Mouse (Mus musculus): ENCODE measurements around the gene Il10ra. TPM values are rescaled to one million over a fixed set of nuclear protein-coding genes. Genes with fewer than 3 reads are reported as not detected.

The Il10ra gene
- 0.32 and 0.50 TPM in 2 replicates for polyA plus RNA-seq (2015; fragmentation: Nextera tagmentation; extraction: Ambion mirVana)

DNA sequence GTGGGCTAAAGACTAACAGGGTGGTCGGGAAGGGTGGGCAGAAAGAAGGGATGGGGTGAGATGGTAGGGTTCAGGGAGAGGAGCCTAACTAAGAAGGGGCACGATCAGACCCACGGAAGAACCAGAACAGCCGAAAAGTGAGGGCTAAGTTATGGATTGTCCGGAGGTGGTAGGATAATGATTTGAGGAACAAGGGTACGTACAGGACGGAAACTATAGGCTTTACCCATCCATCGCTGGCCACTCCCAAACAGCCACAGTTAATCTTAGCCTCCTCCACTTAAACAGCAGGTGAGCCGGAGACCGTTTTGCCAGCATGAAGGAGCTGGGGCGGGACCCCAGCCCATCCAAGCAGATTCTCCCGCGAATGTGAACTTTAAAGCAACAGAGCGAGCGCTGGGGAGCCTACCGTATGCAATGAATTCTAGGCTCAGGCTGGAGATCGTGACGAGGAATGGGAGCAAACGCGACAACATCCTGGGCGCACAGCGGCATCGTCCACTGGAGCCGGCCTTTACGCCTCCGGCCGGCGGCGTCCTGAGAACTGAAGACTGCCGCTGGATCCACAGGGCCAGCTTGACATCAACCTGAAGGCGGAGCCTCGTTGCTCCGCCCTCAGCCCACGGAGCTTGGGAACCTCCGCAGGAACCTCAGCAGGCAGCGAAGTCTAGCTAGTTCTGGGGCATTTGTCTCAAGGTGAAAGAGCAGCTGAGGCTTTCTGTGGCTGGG is at the start of gene Il10ra:
Gene Il10ra (minus strand): TSS at position 553 of the 729 bp plus-strand sequence.
- no peak for ATAC-seq

DNA sequence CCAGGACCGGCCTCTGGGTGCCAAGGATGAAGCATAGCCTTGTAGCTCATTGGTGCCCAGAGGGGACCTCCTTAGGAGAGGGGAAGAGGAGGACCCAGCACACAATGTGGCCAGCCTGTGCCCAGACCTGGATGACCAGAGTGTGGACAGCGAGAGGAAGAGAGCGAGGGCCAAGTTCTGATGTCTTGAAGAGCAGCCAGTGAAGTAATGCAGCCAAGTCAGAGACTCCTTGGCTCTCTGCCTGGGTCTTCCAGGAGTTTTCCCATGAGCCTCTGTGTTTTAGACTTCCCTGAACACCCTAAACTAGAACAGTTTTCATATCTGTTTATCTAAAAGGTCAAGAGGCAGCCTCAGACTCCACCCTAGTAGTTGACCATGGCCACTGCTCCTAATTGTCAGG is 48.7 kb upstream of the Il10ra start:
- Histone ChIP-seq H3K9me3 (replicated peaks) (no peaks in the 10 kb centered on the region), H3K4me2 (no peak overlapping the region), H3K27me3 (no peaks in the 10 kb centered on the region), H3K9ac (no peak overlapping the region), H3K27ac (no peak overlapping the region), H3K4me3 (no peak overlapping the region), H3K36me3 (ENCODE audit: poor library complexity, severe bottlenecking) (no peaks in the 10 kb centered on the region), H3K4me1 (no peaks in the 10 kb centered on the region)
- ATAC-seq: no peak
- 85% methylated on average over 3 of the region's 3 CpGs for WGBS

More for the DNA sequence above, at the start of gene Il10ra:
- Histone ChIP-seq H3K36me3 (ENCODE audit: poor library complexity, severe bottlenecking) (no peaks in the 10 kb centered on the region), H3K9me3 (replicated peaks) (no peaks in the 10 kb centered on the region), H3K9ac (peak within 1 kb of the TSS; percentile 60), H3K4me2 (peak within 1 kb of the TSS; percentile 79), H3K4me3 (peak within 1 kb of the TSS; percentile 43), H3K27ac (no peak within 1 kb of the TSS), H3K27me3 (peaks cover 44% of the 10 kb centered on the region), H3K4me1 (peaks cover 10% of the 10 kb centered on the region; the same call in 1 of the 2 replicates)
- 4% methylated on average over 36 of the region's 36 CpGs for WGBS

DNA sequence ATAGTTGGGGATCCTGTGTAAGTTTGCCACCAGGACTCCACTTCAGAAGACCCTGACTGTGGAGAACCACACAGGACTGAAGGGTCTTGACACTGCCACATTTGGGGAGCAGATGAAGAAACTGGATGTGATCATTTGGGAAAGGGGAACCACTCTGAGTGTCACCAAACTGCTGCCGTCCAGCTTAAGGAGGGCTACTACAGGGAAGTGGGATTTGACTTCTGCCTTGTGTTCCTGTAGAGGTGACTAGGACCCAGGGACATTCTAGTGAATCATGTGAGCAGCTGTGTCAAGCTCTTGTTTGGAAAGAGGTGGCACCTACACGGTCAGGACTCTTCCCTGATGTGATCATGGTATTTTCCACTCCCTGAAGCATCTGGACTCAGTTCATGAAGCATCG is 45.0 kb upstream of the Il10ra start:
- Histone ChIP-seq H3K4me2 (no peak overlapping the region), H3K4me3 (no peak overlapping the region), H3K27me3 (no peaks in the 10 kb centered on the region), H3K9ac (no peak overlapping the region), H3K9me3 (replicated peaks) (no peaks in the 10 kb centered on the region), H3K36me3 (ENCODE audit: poor library complexity, severe bottlenecking) (no peaks in the 10 kb centered on the region), H3K4me1 (no peaks in the 10 kb centered on the region), H3K27ac (no peak overlapping the region)
- 85% methylated on average over 3 of the region's 3 CpGs for WGBS
- ATAC-seq: no peak

DNA sequence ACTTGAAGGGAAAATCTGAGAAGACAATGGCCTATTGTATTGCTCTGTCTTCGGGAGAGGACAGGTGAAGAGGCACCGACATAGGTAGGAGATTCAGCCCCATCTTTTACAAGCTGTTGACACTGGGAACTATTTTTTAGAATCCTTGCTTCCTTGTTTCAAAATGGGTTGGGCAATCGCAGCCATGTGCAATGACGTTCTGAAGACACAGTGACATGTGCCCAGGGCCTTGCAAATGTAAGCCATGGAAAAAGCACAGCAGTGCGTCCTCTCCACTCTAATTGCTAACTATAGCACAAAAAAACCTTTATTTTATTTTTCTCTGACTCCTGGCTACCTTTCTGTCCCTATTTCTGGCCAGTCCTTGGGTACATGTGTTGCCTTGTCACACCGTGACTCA is 42.9 kb upstream of the Il10ra start:
- Histone ChIP-seq H3K9me3 (replicated peaks) (no peaks in the 10 kb centered on the region), H3K9ac (no peak overlapping the region), H3K4me1 (no peaks in the 10 kb centered on the region), H3K27ac (no peak overlapping the region), H3K36me3 (ENCODE audit: poor library complexity, severe bottlenecking) (no peaks in the 10 kb centered on the region), H3K4me2 (no peak overlapping the region), H3K27me3 (no peaks in the 10 kb centered on the region), H3K4me3 (no peak overlapping the region)
- no peak for ATAC-seq
- WGBS: 84% methylated on average over 6 of the region's 6 CpGs

DNA sequence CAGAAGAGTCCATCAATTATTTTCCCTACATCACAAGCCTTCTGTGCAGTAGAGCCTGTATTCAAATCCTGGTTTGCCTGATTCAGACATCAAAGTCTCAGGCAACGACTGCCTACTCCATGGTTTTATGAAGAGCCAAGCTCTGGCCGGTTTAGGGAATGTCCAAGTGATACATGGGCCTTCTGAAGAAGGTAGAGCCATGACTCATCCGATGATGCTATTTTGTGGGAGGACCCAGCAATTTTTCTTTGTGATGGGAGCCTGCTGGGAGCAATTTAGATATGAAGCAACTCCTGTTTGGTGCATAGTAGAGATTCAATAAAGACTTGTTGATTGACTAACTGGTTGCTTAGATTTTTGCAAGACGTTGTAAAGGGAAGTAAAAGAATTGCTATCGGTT is 39.6 kb upstream of the Il10ra start:
- Histone ChIP-seq H3K27ac (no peak overlapping the region), H3K4me1 (no peaks in the 10 kb centered on the region), H3K36me3 (ENCODE audit: poor library complexity, severe bottlenecking) (no peaks in the 10 kb centered on the region), H3K27me3 (no peaks in the 10 kb centered on the region), H3K9ac (no peak overlapping the region), H3K9me3 (replicated peaks) (no peaks in the 10 kb centered on the region), H3K4me3 (no peak overlapping the region), H3K4me2 (no peak overlapping the region)
- ATAC-seq: no peak
- 85% methylated on average over 5 of the region's 5 CpGs for WGBS

DNA sequence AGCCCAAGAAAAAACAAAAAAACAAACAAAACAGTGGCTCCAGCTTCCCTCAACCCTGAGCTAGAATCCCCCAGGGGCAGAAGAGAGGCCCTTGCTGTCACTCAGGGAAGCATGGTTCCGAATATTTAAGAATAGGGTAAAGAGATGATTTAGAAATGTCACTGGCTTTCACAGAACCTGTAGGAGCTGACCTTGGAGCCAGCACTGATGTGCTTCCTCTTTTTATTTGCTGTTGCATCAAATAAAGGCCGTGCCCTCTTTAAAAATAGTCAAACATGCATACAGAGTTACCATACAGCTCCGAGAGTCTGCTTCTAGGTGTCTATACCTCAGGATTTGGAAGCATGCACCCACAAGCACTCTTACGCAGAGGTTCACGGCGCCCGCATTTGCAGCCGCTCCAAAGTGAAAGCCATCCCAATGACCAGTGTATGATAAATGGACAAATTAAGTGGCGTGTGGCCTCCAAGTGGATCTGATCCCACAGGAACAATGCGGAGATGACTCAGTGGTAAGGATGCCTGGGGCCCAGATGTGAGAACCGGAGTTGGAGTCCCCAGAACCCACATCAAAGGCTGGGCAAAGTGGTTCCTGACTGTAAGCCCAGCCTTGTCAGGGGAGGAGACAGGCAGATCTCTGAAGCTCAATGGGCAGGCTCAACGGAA is 37.9 kb upstream of the Il10ra start:
- H3K27me3 ChIP-seq: no peaks in the 10 kb centered on the region
- H3K4me2 ChIP-seq: no peak overlapping the region
- no peaks in the 10 kb centered on the region for H3K9me3 ChIP-seq (replicated peaks)
- no peak for ATAC-seq
- no peak overlapping the region for H3K27ac ChIP-seq
- H3K4me3 ChIP-seq: no peak overlapping the region
- H3K4me1 ChIP-seq: no peaks in the 10 kb centered on the region
- no peaks in the 10 kb centered on the region for H3K36me3 ChIP-seq (ENCODE audit: poor library complexity, severe bottlenecking)
- H3K9ac ChIP-seq: no peak overlapping the region
- 86% methylated on average over 12 of the region's 12 CpGs for WGBS

DNA sequence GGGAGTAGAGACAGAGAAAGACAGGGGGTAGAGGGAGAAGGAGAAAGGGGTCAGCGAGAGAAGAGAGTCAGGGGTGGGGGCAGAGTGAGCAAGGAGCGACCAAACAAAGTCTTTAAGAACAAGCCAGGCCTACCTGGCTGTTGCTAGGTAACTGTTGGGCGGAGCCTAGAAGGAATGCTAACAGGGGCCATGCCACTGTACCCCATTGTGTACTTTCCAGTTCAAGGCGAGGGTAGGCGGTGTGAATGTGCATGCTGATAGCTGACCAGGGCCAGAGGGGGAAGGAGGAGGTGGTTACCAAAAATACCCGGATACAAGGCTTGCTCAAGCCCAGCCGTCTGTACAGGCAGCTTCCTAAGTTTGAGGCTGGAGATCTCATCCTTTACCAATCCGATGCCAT is 32.8 kb upstream of the Il10ra start:
- 88% methylated on average over 8 of the region's 8 CpGs for WGBS
- no peaks in the 10 kb centered on the region for H3K36me3 ChIP-seq (ENCODE audit: poor library complexity, severe bottlenecking)
- H3K4me3 ChIP-seq: no peak overlapping the region
- no peak for ATAC-seq
- H3K27ac ChIP-seq: no peak overlapping the region
- no peaks in the 10 kb centered on the region for H3K9me3 ChIP-seq (replicated peaks)
- peaks cover 5% of the 10 kb centered on the region; the same call in 1 of the 2 replicates for H3K4me1 ChIP-seq
- H3K27me3 ChIP-seq: 0 out of 2 replicates have a peak, but pooled peaks cover 2% of the 10 kb centered on the region
- H3K4me2 ChIP-seq: no peak overlapping the region
- no peak overlapping the region for H3K9ac ChIP-seq

DNA sequence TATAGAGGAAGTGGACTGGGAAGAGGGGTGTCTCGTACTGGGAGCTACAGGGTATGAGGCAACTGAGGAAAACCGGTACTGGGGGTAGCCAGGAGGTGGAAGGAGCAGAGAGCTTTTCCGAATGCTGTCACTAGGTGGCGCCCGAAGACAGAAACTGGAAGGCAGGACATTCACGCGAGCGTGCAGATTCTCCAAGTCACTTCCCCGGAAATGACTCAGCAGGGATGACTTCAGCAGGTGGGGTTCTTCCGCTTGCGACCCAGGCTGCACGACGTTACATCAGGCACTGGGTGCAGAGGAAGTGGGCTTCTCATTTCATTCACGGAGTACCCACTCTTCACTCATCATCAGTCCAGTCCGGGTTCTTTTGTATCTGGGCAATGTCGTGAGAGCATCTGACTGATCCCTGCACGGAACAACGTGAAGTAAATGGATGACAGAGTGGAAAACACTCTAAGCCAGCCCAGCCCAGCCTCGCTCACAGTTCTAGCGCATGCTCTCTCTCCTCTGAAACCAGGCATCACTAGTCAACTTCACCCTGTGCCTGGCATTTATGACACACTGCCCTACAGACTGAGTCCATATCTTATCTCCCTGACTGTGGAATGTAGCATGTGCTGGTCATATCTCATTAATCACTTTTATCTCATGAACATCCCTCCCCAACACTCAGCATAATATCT is 31.6 kb upstream of the Il10ra start:
- peak overlapping the region; percentile 59 for H3K4me2 ChIP-seq
- H3K27me3 ChIP-seq: 0 out of 2 replicates have a peak, but pooled peaks cover 2% of the 10 kb centered on the region
- H3K4me1 ChIP-seq: peaks cover 5% of the 10 kb centered on the region; the same call in 1 of the 2 replicates
- WGBS: 17% methylated on average over 20 of the region's 20 CpGs
- no peaks in the 10 kb centered on the region for H3K36me3 ChIP-seq (ENCODE audit: poor library complexity, severe bottlenecking)
- peak; percentile 95 for ATAC-seq
- 0 out of 2 replicates have a peak overlapping the region, but pooled peaks have one; percentile 6 for H3K27ac ChIP-seq
- H3K9me3 ChIP-seq (replicated peaks): no peaks in the 10 kb centered on the region
- peak overlapping the region; percentile 23 for H3K4me3 ChIP-seq
- H3K9ac ChIP-seq: peak overlapping the region; percentile 34; the same call in 1 of the 2 replicates

DNA sequence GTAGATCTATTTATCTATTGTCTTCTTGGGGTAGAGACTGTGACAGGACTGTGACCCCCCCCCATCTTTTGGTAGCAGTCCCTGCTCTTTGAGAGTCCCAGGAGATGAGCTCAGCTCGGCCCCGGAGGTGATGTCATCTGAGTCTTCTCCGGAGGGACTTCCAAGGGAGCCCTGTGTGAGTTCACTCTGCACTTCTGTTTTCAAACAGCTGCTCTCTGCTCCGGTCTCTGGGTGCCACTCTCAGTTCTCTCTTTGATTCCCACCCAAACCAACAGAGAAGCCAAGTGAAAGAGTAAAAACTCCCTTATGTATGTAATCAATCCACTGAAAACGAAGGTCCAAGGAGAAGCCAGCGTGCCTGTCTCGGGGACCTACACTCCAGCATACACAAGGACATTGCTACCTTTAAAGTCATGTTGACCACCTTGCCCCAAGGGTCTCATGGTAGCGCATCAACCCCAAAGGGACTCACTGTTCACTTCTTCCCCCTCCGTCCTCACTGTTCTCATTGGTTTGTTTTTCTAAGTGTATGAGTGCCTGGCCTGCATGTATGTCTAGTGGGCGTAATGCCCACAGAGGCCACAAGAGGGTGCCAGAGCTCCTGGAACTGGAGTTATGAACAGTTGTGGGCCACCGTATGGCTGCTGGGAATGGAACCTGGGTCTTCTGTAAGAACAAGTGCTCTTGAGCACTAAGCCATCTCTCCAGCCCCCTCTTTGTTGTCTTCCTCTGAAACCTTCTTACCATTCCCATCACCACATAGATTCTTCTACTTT is 30.5 kb upstream of the Il10ra start:
- Histone ChIP-seq H3K4me1 (peaks cover 5% of the 10 kb centered on the region; the same call in 1 of the 2 replicates), H3K27ac (no peak overlapping the region), H3K9ac (no peak overlapping the region), H3K27me3 (0 out of 2 replicates have a peak, but pooled peaks cover 2% of the 10 kb centered on the region), H3K9me3 (replicated peaks) (no peaks in the 10 kb centered on the region), H3K4me2 (no peak overlapping the region), H3K4me3 (no peak overlapping the region), H3K36me3 (ENCODE audit: poor library complexity, severe bottlenecking) (no peaks in the 10 kb centered on the region)
- no peak for ATAC-seq
- 78% methylated on average over 11 of the region's 11 CpGs for WGBS

DNA sequence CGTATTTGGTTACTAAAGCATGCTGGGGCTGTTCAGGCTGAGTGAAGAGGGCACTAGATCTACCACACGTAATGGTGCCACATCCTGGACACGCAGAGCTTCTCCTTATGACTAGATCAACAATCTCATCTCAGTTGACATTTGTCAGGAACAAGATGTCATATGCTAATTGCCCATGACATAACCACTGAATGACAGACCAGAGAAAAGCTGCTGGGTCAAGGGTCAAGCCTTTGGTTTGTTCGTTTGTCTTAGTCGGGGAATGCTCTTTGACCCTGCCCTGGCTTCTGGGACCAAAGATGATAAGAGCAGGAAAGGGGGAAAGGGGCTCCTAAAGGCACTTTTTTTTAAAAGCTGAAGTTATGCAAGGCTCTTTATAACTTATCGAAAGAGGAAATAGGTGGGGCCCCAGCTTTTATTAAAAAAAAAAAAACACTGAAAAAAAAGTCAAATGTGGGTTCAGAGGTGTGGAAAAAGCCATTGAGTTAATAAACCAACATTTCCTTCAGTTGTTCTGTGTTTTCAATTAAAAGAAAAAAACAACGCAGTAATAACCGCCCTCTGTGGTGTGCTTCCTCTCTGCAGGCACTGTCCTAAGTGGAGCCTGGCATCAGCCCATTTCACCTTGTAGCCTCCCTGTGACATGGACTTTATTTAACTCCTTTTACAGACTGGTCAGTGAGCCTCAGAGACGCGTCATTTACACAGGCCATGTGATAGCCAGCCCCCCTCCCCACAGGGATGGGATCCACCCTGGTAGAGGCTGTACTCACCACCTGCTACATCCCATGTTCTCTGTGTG is 25.5 kb upstream of the Il10ra start:
- WGBS: 67% methylated on average over 10 of the region's 10 CpGs
- ATAC-seq: no peak
- H3K9me3 ChIP-seq (replicated peaks): no peaks in the 10 kb centered on the region
- no peak overlapping the region for H3K4me3 ChIP-seq
- 0 out of 2 replicates have a peak, but pooled peaks cover 2% of the 10 kb centered on the region for H3K27me3 ChIP-seq
- H3K4me2 ChIP-seq: no peak overlapping the region
- H3K27ac ChIP-seq: no peak overlapping the region
- no peaks in the 10 kb centered on the region for H3K4me1 ChIP-seq
- no peaks in the 10 kb centered on the region for H3K36me3 ChIP-seq (ENCODE audit: poor library complexity, severe bottlenecking)
- no peak overlapping the region for H3K9ac ChIP-seq

All from forebrain, embryonic 13.5 days (tissue).